Mouse (Mus musculus) urinary bladder, adult 2 months (tissue): ENCODE measurements at regions not wholly inside any gene's neighbourhood (a gene's known extent, or its start where the extent isn't known, plus 50 kb on each side); places are given as distances from the start of the nearest gene placed in this dataset.

Experiments
- DNase-seq: peaks from one replicate; pipeline ENCODE4 v3.0.0; 2022; ENCODE audit warnings: low spot score

GRCm38 (mm10) chr15:62578788-62579187, 1266.2 kb downstream of the Gsdmc2 start:
- no peak for DNase-seq

- DNase-seq = no peak
These were observed 1269.2 kb downstream of the Gsdmc2 start for GRCm38 (mm10) chr15:62575791-62576190.

- DNase-seq = no peak
These were observed 1273.2 kb downstream of the Gsdmc2 start for GRCm38 (mm10) chr15:62571803-62572202.

- peak; percentile 32 for DNase-seq
These were observed 1275.9 kb downstream of the Gsdmc2 start for GRCm38 (mm10) chr15:62568788-62569713.

GRCm38 (mm10) chr15:62567431-62567830, 1277.5 kb downstream of the Gsdmc2 start:
- no peak for DNase-seq

GRCm38 (mm10) chr15:62566106-62566511, 1278.9 kb downstream of the Gsdmc2 start:
- no peak for DNase-seq

- no peak for DNase-seq
These were observed 1311.7 kb downstream of the Gsdmc2 start for GRCm38 (mm10) chr15:62533233-62533632.

GRCm38 (mm10) chr15:62528975-62529374, 1316.0 kb downstream of the Gsdmc2 start:
- DNase-seq = no peak

- DNase-seq = no peak
These were observed 1320.3 kb downstream of the Gsdmc2 start for GRCm38 (mm10) chr15:62524628-62525027.

- no peak for DNase-seq
These were observed 1320.8 kb downstream of the Gsdmc2 start for GRCm38 (mm10) chr15:62524135-62524534.

- no peak for DNase-seq
These were observed 1331.5 kb downstream of the Gsdmc2 start for GRCm38 (mm10) chr15:62513462-62513861.

GRCm38 (mm10) chr15:62511461-62511860, 1333.5 kb downstream of the Gsdmc2 start:
- DNase-seq = no peak

- DNase-seq = no peak
These were observed 1341.1 kb downstream of the Gsdmc2 start for GRCm38 (mm10) chr15:62503866-62504265.

GRCm38 (mm10) chr15:62500966-62501365, 1344.0 kb downstream of the Gsdmc2 start:
- DNase-seq = no peak

GRCm38 (mm10) chr15:62500522-62500921, 1344.5 kb downstream of the Gsdmc2 start:
- DNase-seq = no peak

- DNase-seq = no peak
These were observed 1348.8 kb downstream of the Gsdmc2 start for GRCm38 (mm10) chr15:62496193-62496592.

GRCm38 (mm10) chr15:62492350-62492749, 1352.6 kb downstream of the Gsdmc2 start:
- DNase-seq = no peak

- DNase-seq = no peak
These were observed 1354.4 kb downstream of the Gsdmc2 start for GRCm38 (mm10) chr15:62490548-62490947.

GRCm38 (mm10) chr15:62486540-62486939, 1358.4 kb downstream of the Gsdmc2 start:
- DNase-seq = no peak

GRCm38 (mm10) chr15:62484350-62484749, 1360.6 kb downstream of the Gsdmc2 start:
- no peak for DNase-seq

GRCm38 (mm10) chr15:62483534-62483933, 1361.4 kb downstream of the Gsdmc2 start:
- no peak for DNase-seq

- no peak for DNase-seq
These were observed 1362.6 kb downstream of the Gsdmc2 start for GRCm38 (mm10) chr15:62482357-62482756.

GRCm38 (mm10) chr15:62477779-62478178, 1367.2 kb downstream of the Gsdmc2 start:
- no peak for DNase-seq

- DNase-seq = no peak
These were observed 1368.5 kb downstream of the Gsdmc2 start for GRCm38 (mm10) chr15:62476452-62476851.
